Mouse (Mus musculus): Measurements from ENCODE around the gene Rbfox1. TPM values are rescaled to one million over a fixed set of nuclear protein-coding genes. Genes with fewer than 3 reads are reported as not detected.

Rbfox1 gene
- polyA plus RNA-seq, 1 experiment from 2014 or later, result 14.6 TPM

- H3K27ac ChIP-seq, result peak overlapping the region; percentile 35; the same call in 1 of the 2 replicates
- H3K27me3 ChIP-seq (ENCODE audit: insufficient read depth, poor library complexity, severe bottlenecking), result no peaks in the 10 kb centered on the region
- no peaks in the 10 kb centered on the region for H3K9me3 ChIP-seq
- H3K36me3 ChIP-seq, result no peaks in the 10 kb centered on the region
- no peak overlapping the region for H3K4me3 ChIP-seq
- 33% methylated on average over 2 of the region's 2 CpGs for WGBS
- H3K4me1 ChIP-seq (replicated peaks), result peaks cover 12% of the 10 kb centered on the region; the same call in 1 of the 2 replicates
- no peak for DNase-seq (ENCODE audit: low spot score)
Measured at GRCm38 (mm10) chr16:5911880-5912327, 26.7 kb downstream of the Rbfox1 start.

- Histone ChIP-seq H3K4me3 (no peak overlapping the region), H3K27me3 (ENCODE audit: insufficient read depth, poor library complexity, severe bottlenecking) (no peaks in the 10 kb centered on the region), H3K9me3 (no peaks in the 10 kb centered on the region), H3K27ac (no peak overlapping the region), H3K36me3 (no peaks in the 10 kb centered on the region), H3K4me1 (replicated peaks) (no peaks in the 10 kb centered on the region)
- no peak for DNase-seq (ENCODE audit: low spot score)
Measured at GRCm38 (mm10) chr16:5917937-5918336, 32.8 kb downstream of the Rbfox1 start.

GRCm38 (mm10) chr16:5926986-5927385, 41.8 kb downstream of the Rbfox1 start:
- 14% methylated on average over 1 of the region's 1 CpGs for WGBS
- Histone ChIP-seq H3K27me3 (ENCODE audit: insufficient read depth, poor library complexity, severe bottlenecking) (no peaks in the 10 kb centered on the region), H3K4me3 (no peak overlapping the region), H3K9me3 (no peaks in the 10 kb centered on the region), H3K4me1 (replicated peaks) (peaks cover 15% of the 10 kb centered on the region), H3K36me3 (no peaks in the 10 kb centered on the region), H3K27ac (peak overlapping the region; percentile 9; the same call in 1 of the 2 replicates)
- DNase-seq (ENCODE audit: low spot score), result peak; percentile 18

DNA sequence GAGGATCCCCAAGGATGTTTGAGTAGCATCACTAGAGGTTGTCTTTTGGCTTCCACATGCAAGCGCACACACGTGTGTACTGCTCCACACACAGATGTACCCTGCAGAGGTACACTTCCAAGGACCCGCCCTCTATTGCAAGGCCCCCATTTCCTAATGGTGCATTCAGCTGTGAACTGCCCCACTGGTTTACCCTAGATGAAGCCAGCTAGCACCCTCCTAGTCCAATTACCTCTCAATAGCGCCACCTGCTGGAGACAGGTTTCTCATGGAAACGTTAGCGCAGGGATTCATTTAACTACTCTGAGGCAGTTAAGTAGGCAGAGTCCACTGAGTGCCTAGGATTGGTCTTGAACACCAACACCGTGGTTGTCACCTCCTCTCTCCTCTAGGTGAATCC, 46.5 kb downstream of the Rbfox1 start:
- Histone ChIP-seq H3K4me3 (no peak overlapping the region), H3K27me3 (ENCODE audit: insufficient read depth, poor library complexity, severe bottlenecking) (no peaks in the 10 kb centered on the region), H3K27ac (no peak overlapping the region), H3K9me3 (no peaks in the 10 kb centered on the region), H3K36me3 (no peaks in the 10 kb centered on the region), H3K4me1 (replicated peaks) (peaks cover 11% of the 10 kb centered on the region)
- WGBS, result 32% methylated on average over 7 of the region's 7 CpGs
- DNase-seq (ENCODE audit: low spot score), result peak; percentile 73

DNA sequence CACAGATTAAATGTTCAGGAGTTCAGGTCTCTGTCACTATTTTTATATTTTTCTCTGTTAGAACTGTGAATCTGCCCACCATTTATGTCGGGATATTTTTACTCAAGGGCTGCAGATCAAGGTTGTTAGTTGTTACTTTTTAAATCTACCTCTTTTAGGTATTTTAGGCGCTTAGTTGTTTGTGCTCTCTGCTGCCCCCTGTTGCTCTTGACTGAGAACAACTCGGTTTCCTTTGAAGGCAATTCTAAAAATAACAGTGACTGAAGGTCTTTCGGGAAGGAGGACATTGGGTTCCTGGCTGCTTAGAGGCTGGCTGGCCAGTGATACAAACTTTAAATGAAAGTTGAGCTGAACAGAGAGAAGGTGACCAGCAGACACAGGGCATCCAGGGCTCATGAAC, 54.9 kb downstream of the Rbfox1 start:
- DNase-seq (ENCODE audit: low spot score), result no peak
- WGBS, result 61% methylated on average over 4 of the region's 4 CpGs
- H3K9me3 ChIP-seq, result no peaks in the 10 kb centered on the region
- H3K36me3 ChIP-seq, result no peaks in the 10 kb centered on the region
- no peaks in the 10 kb centered on the region for H3K4me1 ChIP-seq (replicated peaks)
- H3K4me3 ChIP-seq, result no peak overlapping the region
- H3K27me3 ChIP-seq (ENCODE audit: insufficient read depth, poor library complexity, severe bottlenecking), result no peaks in the 10 kb centered on the region
- H3K27ac ChIP-seq, result no peak overlapping the region

DNA sequence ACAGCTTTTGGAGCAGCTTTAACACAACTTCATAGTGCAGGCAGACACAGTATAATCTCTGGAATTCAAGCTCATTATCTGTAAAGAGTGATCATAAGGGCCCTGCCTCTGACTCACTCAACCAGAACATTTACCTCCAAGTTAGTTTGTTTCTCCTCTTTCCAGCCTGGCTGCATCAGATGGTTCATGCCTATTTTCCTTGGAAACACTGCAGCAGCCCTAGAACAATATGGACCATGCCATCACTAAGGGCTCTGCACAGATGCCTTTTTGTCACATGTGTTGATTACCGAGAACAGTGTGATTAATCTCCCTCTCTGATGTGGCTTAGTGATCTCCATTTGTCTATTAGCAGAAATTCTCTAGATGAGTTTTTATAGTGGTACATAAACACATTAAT, 60.5 kb downstream of the Rbfox1 start:
- no peaks in the 10 kb centered on the region for H3K27me3 ChIP-seq (ENCODE audit: insufficient read depth, poor library complexity, severe bottlenecking)
- H3K4me1 ChIP-seq (replicated peaks), result no peaks in the 10 kb centered on the region
- no peak overlapping the region for H3K27ac ChIP-seq
- H3K9me3 ChIP-seq, result no peaks in the 10 kb centered on the region
- no peaks in the 10 kb centered on the region for H3K36me3 ChIP-seq
- no peak for DNase-seq (ENCODE audit: low spot score)
- H3K4me3 ChIP-seq, result no peak overlapping the region
- 79% methylated on average over 1 of the region's 1 CpGs for WGBS

DNA sequence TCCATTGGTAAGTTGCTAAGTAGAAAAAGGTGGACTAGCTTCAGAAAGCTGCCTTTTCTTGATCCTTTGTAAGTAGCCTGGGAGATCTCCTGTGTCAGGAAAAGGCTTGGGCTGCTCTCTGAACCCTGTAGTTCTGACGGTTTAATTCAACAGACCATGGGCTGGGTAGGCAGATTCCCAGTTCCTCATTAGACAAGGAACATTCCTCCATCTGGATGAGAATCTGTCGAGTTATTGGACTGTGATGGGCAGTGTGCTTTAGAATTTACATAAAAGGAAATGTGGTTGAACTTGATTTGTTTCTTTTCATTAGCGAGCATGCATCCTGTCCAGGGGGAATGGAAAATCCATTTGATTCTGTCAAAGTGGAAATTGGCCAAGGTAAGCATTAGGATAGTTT, 68.0 kb downstream of the Rbfox1 start:
- H3K9me3 ChIP-seq, result no peaks in the 10 kb centered on the region
- H3K27ac ChIP-seq, result no peak overlapping the region
- H3K4me1 ChIP-seq (replicated peaks), result no peaks in the 10 kb centered on the region
- no peak for DNase-seq (ENCODE audit: low spot score)
- 84% methylated on average over 3 of the region's 3 CpGs for WGBS
- H3K4me3 ChIP-seq, result no peak overlapping the region
- H3K36me3 ChIP-seq, result no peaks in the 10 kb centered on the region
- no peaks in the 10 kb centered on the region for H3K27me3 ChIP-seq (ENCODE audit: insufficient read depth, poor library complexity, severe bottlenecking)

- Histone ChIP-seq H3K9me3 (no peaks in the 10 kb centered on the region), H3K4me1 (replicated peaks) (no peaks in the 10 kb centered on the region)
- WGBS, result 80% methylated on average over 4 of the region's 4 CpGs
Measured at GRCm38 (mm10) chr16:5957418-5957817, 72.3 kb downstream of the Rbfox1 start.

GRCm38 (mm10) chr16:5961786-5962185, 76.6 kb downstream of the Rbfox1 start:
- no peaks in the 10 kb centered on the region for H3K4me1 ChIP-seq (replicated peaks)
- H3K4me3 ChIP-seq, result no peak overlapping the region
- H3K36me3 ChIP-seq, result no peaks in the 10 kb centered on the region
- H3K27ac ChIP-seq, result no peak overlapping the region
- no peaks in the 10 kb centered on the region for H3K27me3 ChIP-seq (ENCODE audit: insufficient read depth, poor library complexity, severe bottlenecking)
- WGBS, result 79% methylated on average over 3 of the region's 3 CpGs
- no peak for DNase-seq (ENCODE audit: low spot score)
- H3K9me3 ChIP-seq, result no peaks in the 10 kb centered on the region

More at GRCm38 (mm10) chr16:5957418-5957817, 72.3 kb downstream of the Rbfox1 start:
- Histone ChIP-seq H3K27me3 (ENCODE audit: insufficient read depth, poor library complexity, severe bottlenecking) (no peaks in the 10 kb centered on the region), H3K27ac (no peak overlapping the region), H3K4me3 (no peak overlapping the region), H3K36me3 (no peaks in the 10 kb centered on the region)
- DNase-seq (ENCODE audit: low spot score), result no peak

- Histone ChIP-seq H3K36me3 (no peaks in the 10 kb centered on the region), H3K27ac (no peak overlapping the region), H3K9me3 (no peaks in the 10 kb centered on the region), H3K4me3 (no peak overlapping the region), H3K4me1 (replicated peaks) (no peaks in the 10 kb centered on the region), H3K27me3 (ENCODE audit: insufficient read depth, poor library complexity, severe bottlenecking) (no peaks in the 10 kb centered on the region)
- 58% methylated on average over 2 of the region's 2 CpGs for WGBS
- DNase-seq (ENCODE audit: low spot score), result no peak
Measured at GRCm38 (mm10) chr16:5974172-5974571, 89.0 kb downstream of the Rbfox1 start.

DNA sequence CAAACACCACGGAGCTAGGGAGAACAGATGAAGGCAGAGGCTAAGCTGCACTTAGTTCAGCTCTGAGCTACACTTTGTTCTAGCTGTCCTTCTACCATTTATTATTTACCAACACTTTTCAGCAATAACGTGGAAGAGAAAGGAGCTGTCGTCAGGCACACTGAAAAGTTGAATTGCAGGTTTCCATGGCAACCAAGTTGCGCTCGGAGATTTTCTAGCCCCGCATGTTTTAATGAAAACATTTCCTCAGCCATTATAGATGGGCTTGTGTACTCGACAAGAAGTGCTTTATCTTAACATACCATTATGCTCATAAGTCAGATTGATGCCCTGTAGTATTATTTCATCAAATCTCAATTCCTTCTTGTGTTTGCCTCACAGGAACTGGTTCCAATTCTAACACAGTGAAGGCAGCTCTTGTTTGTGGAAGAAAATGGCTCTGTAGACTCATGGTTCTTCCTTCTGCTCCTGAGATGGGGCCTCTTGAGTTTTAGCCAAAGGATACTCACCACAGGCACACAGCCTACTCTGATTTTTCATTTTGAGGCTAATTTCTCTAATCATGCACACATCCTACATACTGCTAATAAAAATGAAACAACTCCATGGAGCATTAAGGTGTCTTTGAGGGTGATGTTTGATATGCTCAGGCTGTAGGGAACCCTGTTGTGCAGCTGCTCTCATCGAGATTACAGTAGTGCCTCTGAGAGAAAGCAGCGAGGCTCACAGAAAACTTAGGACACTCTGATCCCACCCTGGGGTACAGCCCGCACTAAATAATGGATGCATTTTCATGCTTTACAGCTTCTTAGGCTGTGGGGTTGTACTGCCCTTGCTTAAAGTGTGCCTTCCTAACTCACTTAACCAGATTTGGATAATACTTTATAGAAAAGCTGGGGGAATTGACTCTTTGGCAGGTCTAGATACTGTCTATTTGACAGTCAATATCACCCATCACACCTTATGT, 107.2 kb downstream of the Rbfox1 start:
- 47% methylated on average over 10 of the region's 10 CpGs for WGBS
- peak; percentile 7 for DNase-seq (ENCODE audit: low spot score)
- H3K4me1 ChIP-seq (replicated peaks), result peaks cover 22% of the 10 kb centered on the region
- no peaks in the 10 kb centered on the region for H3K36me3 ChIP-seq
- no peak overlapping the region for H3K27ac ChIP-seq
- peaks cover 30% of the 10 kb centered on the region for H3K27me3 ChIP-seq (ENCODE audit: insufficient read depth, poor library complexity, severe bottlenecking)
- H3K4me3 ChIP-seq, result no peak overlapping the region
- H3K9me3 ChIP-seq, result no peaks in the 10 kb centered on the region

GRCm38 (mm10) chr16:5997136-5997535, 112.0 kb downstream of the Rbfox1 start:
- H3K4me3 ChIP-seq, result no peak overlapping the region
- 44% methylated on average over 4 of the region's 4 CpGs for WGBS
- no peak for DNase-seq (ENCODE audit: low spot score)
- H3K9me3 ChIP-seq, result no peaks in the 10 kb centered on the region
- peaks cover 29% of the 10 kb centered on the region for H3K27me3 ChIP-seq (ENCODE audit: insufficient read depth, poor library complexity, severe bottlenecking)
- H3K4me1 ChIP-seq (replicated peaks), result peaks cover 22% of the 10 kb centered on the region
- H3K36me3 ChIP-seq, result no peaks in the 10 kb centered on the region
- H3K27ac ChIP-seq, result no peak overlapping the region

DNA sequence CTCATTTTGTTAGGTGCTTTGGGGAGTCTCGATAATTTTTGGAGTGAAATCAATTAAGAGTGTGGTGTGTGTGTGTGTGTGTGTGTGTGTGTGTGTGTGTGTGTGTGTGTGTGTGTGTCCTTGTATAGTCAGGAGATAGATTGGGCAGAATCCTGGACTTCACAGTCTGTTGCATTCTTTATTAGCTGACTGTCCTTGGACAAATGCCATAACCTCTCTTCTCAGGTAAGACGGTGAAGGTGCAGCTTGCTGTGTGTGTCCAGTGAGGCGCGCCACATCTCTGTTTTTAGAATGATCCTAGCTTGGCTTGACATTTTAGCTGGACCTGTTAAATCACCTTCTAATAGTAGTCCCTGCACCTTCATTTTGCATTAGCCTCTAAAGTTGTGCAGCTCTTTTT, 112.5 kb downstream of the Rbfox1 start:
- no peaks in the 10 kb centered on the region for H3K36me3 ChIP-seq
- H3K4me1 ChIP-seq (replicated peaks), result peaks cover 17% of the 10 kb centered on the region
- WGBS, result 90% methylated on average over 4 of the region's 4 CpGs
- DNase-seq (ENCODE audit: low spot score), result no peak
- no peaks in the 10 kb centered on the region for H3K9me3 ChIP-seq
- H3K4me3 ChIP-seq, result no peak overlapping the region
- peaks cover 29% of the 10 kb centered on the region for H3K27me3 ChIP-seq (ENCODE audit: insufficient read depth, poor library complexity, severe bottlenecking)
- no peak overlapping the region for H3K27ac ChIP-seq

All from hindbrain, embryonic 10.5 days (tissue).